Mouse (Mus musculus): Measurements from ENCODE around the gene Nms. TPM values are rescaled to one million over a fixed set of nuclear protein-coding genes. Genes with fewer than 3 reads are reported as not detected.

Nms gene
- polyA plus RNA-seq (2012; rRNA removed) (not detected in 2 replicates), polyA plus RNA-seq (2014; fragmentation: Nextera tagmentation; extraction: Ambion mirVana) (not detected in 2 replicates)

DNA sequence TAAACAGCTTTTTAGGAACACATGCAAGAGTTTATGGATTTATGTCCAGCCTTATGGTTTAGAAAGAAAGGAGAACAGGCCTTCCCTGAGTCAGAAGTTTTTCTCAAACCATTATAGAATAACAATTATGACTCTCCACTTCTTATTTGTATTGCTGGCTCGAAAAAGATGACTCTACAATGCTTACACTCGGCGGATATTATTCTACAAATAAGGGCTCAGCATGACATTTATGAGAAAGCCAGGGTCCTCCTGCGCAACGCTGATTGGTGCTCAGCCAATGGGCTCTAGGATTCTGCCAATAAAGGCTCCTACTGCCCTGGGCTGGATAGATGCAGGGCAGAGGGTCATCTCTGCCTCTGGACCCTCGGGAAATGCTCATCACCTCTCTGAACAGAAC is at the start of gene Nms:
Gene Nms, plus strand, starts transcription at position 301 of the 400 bp plus-strand sequence.
- DNase-seq (ENCODE audit: low spot score): no peak
- no peaks in the 10 kb centered on the region for H3K36me3 ChIP-seq (ENCODE audit: control insufficient read depth, insufficient read depth, low read length)
- no peak within 1 kb of the TSS for H3K4me2 ChIP-seq (replicated peaks; ENCODE audit: low read depth, low read length, severe bottlenecking)
- no peak for ATAC-seq (ENCODE audit: low FRiP score, low read depth)
- no peaks in the 10 kb centered on the region for H3K27me3 ChIP-seq (ENCODE audit: control insufficient read depth, insufficient read depth, low read length)
- H3K4me1 ChIP-seq (ENCODE audit: control insufficient read depth, insufficient read depth, low read length): no peaks in the 10 kb centered on the region
- no peak within 1 kb of the TSS for H3K9ac ChIP-seq (ENCODE audit: low read depth, low read length, severe bottlenecking)
- no peaks in the 10 kb centered on the region for H3K9me3 ChIP-seq (ENCODE audit: control insufficient read depth, low read length)
- H3K27ac ChIP-seq (replicated peaks; ENCODE audit: low read depth, low read length): no peak within 1 kb of the TSS
- H3K4me3 ChIP-seq (replicated peaks; ENCODE audit: low read length): no peak within 1 kb of the TSS
- 72% methylated on average over 6 of the region's 6 CpGs for WGBS
- no peak for TF ChIP-seq POLR2A (IDR thresholded peaks at IDR 0.05; ENCODE audit: borderline replicate concordance, extremely low read depth, insufficient read depth, insufficient read length)

DNA sequence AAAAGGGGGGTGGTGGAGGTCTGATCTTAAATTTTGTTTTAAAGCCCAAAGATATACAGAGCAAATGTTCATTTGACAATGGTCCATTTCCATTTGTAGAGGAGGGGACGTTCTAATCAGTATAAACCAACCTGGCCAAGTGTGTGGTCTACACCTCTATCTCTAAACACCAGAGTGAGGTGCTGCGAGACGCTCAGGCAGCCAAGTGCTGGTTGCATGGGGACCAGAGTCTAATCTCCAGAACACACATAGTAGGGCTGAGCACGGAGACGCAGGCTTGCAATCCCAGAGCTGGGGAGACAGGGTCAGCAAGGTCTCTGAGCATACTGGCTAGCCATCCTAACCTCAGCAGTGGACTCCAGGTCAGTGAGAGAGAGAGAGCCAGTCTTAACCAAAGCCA is 47.5 kb upstream of the Nms start:
- DNase-seq (ENCODE audit: low spot score): no peak
- ATAC-seq (ENCODE audit: low FRiP score, low read depth): no peak
- Histone ChIP-seq H3K4me3 (replicated peaks; ENCODE audit: low read length) (no peak overlapping the region), H3K4me2 (replicated peaks; ENCODE audit: low read depth, low read length, severe bottlenecking) (no peak overlapping the region), H3K9ac (ENCODE audit: low read depth, low read length, severe bottlenecking) (no peak overlapping the region), H3K4me1 (ENCODE audit: control insufficient read depth, insufficient read depth, low read length) (no peaks in the 10 kb centered on the region), H3K27me3 (ENCODE audit: control insufficient read depth, insufficient read depth, low read length) (no peaks in the 10 kb centered on the region), H3K27ac (replicated peaks; ENCODE audit: low read depth, low read length) (no peak overlapping the region), H3K36me3 (ENCODE audit: control insufficient read depth, insufficient read depth, low read length) (0 out of 2 replicates have a peak, but pooled peaks cover 7% of the 10 kb centered on the region), H3K9me3 (ENCODE audit: control insufficient read depth, low read length) (no peaks in the 10 kb centered on the region)
- WGBS: 91% methylated on average over 5 of the region's 5 CpGs
- no peak for TF ChIP-seq POLR2A (IDR thresholded peaks at IDR 0.05; ENCODE audit: borderline replicate concordance, extremely low read depth, insufficient read depth, insufficient read length)

DNA sequence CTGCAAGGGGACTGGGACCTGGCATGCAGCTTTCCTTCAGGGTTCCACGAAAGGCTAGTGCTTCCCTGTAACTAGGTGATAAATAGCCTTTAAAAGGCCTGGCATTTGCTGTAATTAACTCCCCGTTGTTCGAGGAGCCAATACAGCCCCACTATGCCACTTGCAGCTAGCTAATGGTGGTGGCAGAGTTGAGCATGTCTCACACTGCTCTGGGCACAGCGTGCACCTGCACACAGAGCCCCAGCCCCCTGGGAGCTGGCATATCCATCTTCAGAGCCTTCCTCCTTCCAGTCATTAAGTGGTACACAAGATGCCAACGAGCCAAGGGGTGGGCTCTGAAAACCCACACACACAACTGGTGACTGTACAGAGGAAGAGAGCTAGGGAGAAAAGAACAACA is 45.9 kb upstream of the Nms start:
- TF ChIP-seq POLR2A (IDR thresholded peaks at IDR 0.05; ENCODE audit: borderline replicate concordance, extremely low read depth, insufficient read depth, insufficient read length): no peak
- Histone ChIP-seq H3K4me3 (replicated peaks; ENCODE audit: low read length) (no peak overlapping the region), H3K27ac (replicated peaks; ENCODE audit: low read depth, low read length) (no peak overlapping the region), H3K4me2 (replicated peaks; ENCODE audit: low read depth, low read length, severe bottlenecking) (no peak overlapping the region), H3K9me3 (ENCODE audit: control insufficient read depth, low read length) (no peaks in the 10 kb centered on the region), H3K4me1 (ENCODE audit: control insufficient read depth, insufficient read depth, low read length) (no peaks in the 10 kb centered on the region), H3K27me3 (ENCODE audit: control insufficient read depth, insufficient read depth, low read length) (no peaks in the 10 kb centered on the region), H3K36me3 (ENCODE audit: control insufficient read depth, insufficient read depth, low read length) (0 out of 2 replicates have a peak, but pooled peaks cover 7% of the 10 kb centered on the region), H3K9ac (ENCODE audit: low read depth, low read length, severe bottlenecking) (no peak overlapping the region)
- WGBS: 30% methylated on average over 5 of the region's 5 CpGs
- DNase-seq (ENCODE audit: low spot score) (no peak), ATAC-seq (ENCODE audit: low FRiP score, low read depth) (no peak)

GRCm38 (mm10) chr1:38897431-38898248 is 41.3 kb upstream of the Nms start, which contains the start of gene Chst10:
TSS of gene Chst10 (minus strand) at chr1:38898161.
- DNase-seq (ENCODE audit: low spot score): peak; percentile 75
- no peak for TF ChIP-seq POLR2A (IDR thresholded peaks at IDR 0.05; ENCODE audit: borderline replicate concordance, extremely low read depth, insufficient read depth, insufficient read length)
- Histone ChIP-seq H3K9ac (ENCODE audit: low read depth, low read length, severe bottlenecking) (peak within 1 kb of the TSS; percentile 72), H3K36me3 (ENCODE audit: control insufficient read depth, insufficient read depth, low read length) (no peaks in the 10 kb centered on the region), H3K4me1 (ENCODE audit: control insufficient read depth, insufficient read depth, low read length) (no peaks in the 10 kb centered on the region), H3K9me3 (ENCODE audit: control insufficient read depth, low read length) (no peaks in the 10 kb centered on the region), H3K27me3 (ENCODE audit: control insufficient read depth, insufficient read depth, low read length) (no peaks in the 10 kb centered on the region; the same call in 1 of the 2 replicates), H3K4me3 (replicated peaks; ENCODE audit: low read length) (peak within 1 kb of the TSS; percentile 61), H3K27ac (replicated peaks; ENCODE audit: low read depth, low read length) (0 out of 2 replicates have a peak within 1 kb of the TSS, but pooled peaks have one; percentile 10), H3K4me2 (replicated peaks; ENCODE audit: low read depth, low read length, severe bottlenecking) (peak within 1 kb of the TSS; percentile 67)
- under 1% methylated on average over 61 of the region's 67 CpGs for WGBS
- ATAC-seq (ENCODE audit: low FRiP score, low read depth): peak; percentile 86

DNA sequence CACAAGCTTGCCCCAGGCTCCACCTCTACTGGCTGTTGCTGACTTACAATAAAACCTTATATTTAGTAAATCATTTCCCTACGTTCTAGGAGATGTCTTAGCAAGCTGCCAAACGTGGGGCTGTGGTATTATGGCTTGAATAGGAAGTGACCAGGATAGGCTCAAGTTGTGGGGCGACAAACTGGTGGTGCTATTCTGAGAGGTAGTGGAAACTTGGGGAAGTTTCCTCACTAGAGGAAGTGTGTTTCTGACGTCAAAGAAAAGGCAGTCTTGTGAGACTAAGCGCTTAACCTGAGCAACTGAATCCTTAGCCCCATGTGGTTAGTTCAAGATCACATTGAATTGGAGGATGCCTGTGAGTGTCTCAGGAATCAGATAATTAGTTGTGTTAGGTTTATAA is 36.4 kb upstream of the Nms start:
- Histone ChIP-seq H3K27ac (replicated peaks; ENCODE audit: low read depth, low read length) (no peak overlapping the region), H3K9me3 (ENCODE audit: control insufficient read depth, low read length) (no peaks in the 10 kb centered on the region), H3K9ac (ENCODE audit: low read depth, low read length, severe bottlenecking) (no peak overlapping the region), H3K36me3 (ENCODE audit: control insufficient read depth, insufficient read depth, low read length) (no peaks in the 10 kb centered on the region), H3K4me2 (replicated peaks; ENCODE audit: low read depth, low read length, severe bottlenecking) (no peak overlapping the region), H3K4me1 (ENCODE audit: control insufficient read depth, insufficient read depth, low read length) (no peaks in the 10 kb centered on the region), H3K4me3 (replicated peaks; ENCODE audit: low read length) (no peak overlapping the region), H3K27me3 (ENCODE audit: control insufficient read depth, insufficient read depth, low read length) (no peaks in the 10 kb centered on the region; the same call in 1 of the 2 replicates)
- 55% methylated on average over 5 of the region's 5 CpGs for WGBS
- no peak for TF ChIP-seq POLR2A (IDR thresholded peaks at IDR 0.05; ENCODE audit: borderline replicate concordance, extremely low read depth, insufficient read depth, insufficient read length)
- ATAC-seq (ENCODE audit: low FRiP score, low read depth) (no peak), DNase-seq (ENCODE audit: low spot score) (no peak)
